In genomic region chr4:154480143-154480542, GRCm38 (mm10) we compare ENCODE assay signal across 12 mouse cellular contexts.
A peak's percentile ranks its signal among the peaks of the same experiment; 100 is the strongest.
DNase-seq lines count a peak whose midpoint lies in the region; ATAC-seq and TF ChIP-seq lines count a peak whose summit lies in the region.
"Had no signal": no experiment of that assay in that cellular context is flagged by ENCODE, and none has a peak within 500 bp of the region (broad histone marks: within the 10 kb centered on the region; RNA-seq: fewer than 3 reads in every experiment).

No protein-coding gene starts in this region.

- H3K4me3 ChIP-seq in heart, embryonic 14.5 days (ENCODE audit: control insufficient read depth in 1 of 2, insufficient read depth in 1 of 2, low read depth in 1 of 2, low read length in 2 of 2), result no peak overlapping the region
- no peak overlapping the region for H3K4me3 ChIP-seq in heart, adult 2 months
- H3K4me3 ChIP-seq: liver, embryonic 12.5 days had no signal

- peak overlapping the region; percentile 26 to 35 for H3K27ac ChIP-seq in heart, embryonic 14.5 days (replicated peaks in 1 of 2; ENCODE audit: control insufficient read depth in 1 of 2, insufficient read depth in 1 of 2, low read depth in 2 of 2, low read length in 2 of 2)
- no peak overlapping the region for H3K27ac ChIP-seq in heart, adult 2 months
- H3K27ac ChIP-seq: liver, embryonic 12.5 days had no signal

- 0 out of 2 replicates have a peak, but pooled peaks cover 5% of the 10 kb centered on the region for H3K27me3 ChIP-seq in heart, embryonic 14.5 days (ENCODE audit: control insufficient read depth, insufficient read depth, low read length)
- H3K27me3 ChIP-seq in heart, adult 2 months (ENCODE audit: control insufficient read depth, insufficient read depth, low read length), result no peaks in the 10 kb centered on the region

- TF ChIP-seq CTCF in heart, adult 2 months (IDR thresholded peaks at IDR 0.05), result no peak

- no peak for DNase-seq in heart, adult 2 months
- DNase-seq in ovary, postnatal 36 days (ENCODE audit: low spot score), result peak; percentile 15
- DNase-seq in ovary, adult 18-20 months (ENCODE audit: low spot score), result no peak
- peak; percentile 53 to 70 for DNase-seq in kidney, postnatal 4 days
- no peak for DNase-seq in adrenal gland, adult 8-10 months
- DNase-seq in urinary bladder, postnatal 25 days (ENCODE audit: low spot score), result no peak
- DNase-seq: cerebellum, adult 18-20 months; thymus, postnatal 14 days had no signal

- no peaks in the 10 kb centered on the region for H3K9me3 ChIP-seq in heart, embryonic 14.5 days (ENCODE audit: control insufficient read depth, low read length)
- H3K9me3 ChIP-seq: liver, embryonic 12.5 days had no signal

- H3K4me2 ChIP-seq in heart, embryonic 14.5 days (ENCODE audit: low read length), result no peak overlapping the region
- H3K4me2 ChIP-seq: liver, embryonic 12.5 days had no signal

- peaks cover 41 to 52% of the 10 kb centered on the region in 2 experiments for H3K4me1 ChIP-seq in heart, embryonic 14.5 days (ENCODE audit: control insufficient read depth in 2 of 2, insufficient read depth in 2 of 2, low read length in 2 of 2)
- peaks cover 5% of the 10 kb centered on the region for H3K4me1 ChIP-seq in heart, adult 2 months (ENCODE audit: control insufficient read depth, insufficient read depth, low read length)
- H3K4me1 ChIP-seq: liver, embryonic 12.5 days had no signal

- 47% methylated on average over 15 of the region's 15 CpGs for WGBS in heart, embryonic 14.5 days
- WGBS in heart, adult 2 months, result 52% methylated on average over 15 of the region's 15 CpGs

- H3K36me3 ChIP-seq in heart, embryonic 14.5 days (ENCODE audit: control insufficient read depth, insufficient read depth, low read length), result peaks cover 6% of the 10 kb centered on the region
- H3K36me3 ChIP-seq in heart, adult 2 months (ENCODE audit: control insufficient read depth, insufficient read depth, low read length), result no peaks in the 10 kb centered on the region
- H3K36me3 ChIP-seq: liver, embryonic 12.5 days had no signal

- ATAC-seq in heart, embryonic 14.5 days (ENCODE audit: insufficient number of reproducible peaks, insufficient read depth, low FRiP score, low read depth), result no peak
- ATAC-seq in granulocyte monocyte progenitor cell, adult 5-6 weeks (replicated peaks; ENCODE audit: poor library complexity, severe bottlenecking), result no peak
- ATAC-seq: activated CD4-positive, CD25-positive, alpha-beta regulatory T cell, adult 4 months; liver, embryonic 12.5 days had no signal

- TF ChIP-seq EP300 in heart, adult 2 months (IDR thresholded peaks at IDR 0.05; ENCODE audit: insufficient read depth, low read depth, low read length), result no peak

- H3K9ac ChIP-seq in heart, embryonic 14.5 days (ENCODE audit: low read length), result peak overlapping the region; percentile 39; the same call in 1 of the 2 replicates
- no peak overlapping the region for H3K9ac ChIP-seq in heart, adult 2 months (ENCODE audit: low read depth, low read length)
- H3K9ac ChIP-seq: liver, embryonic 12.5 days had no signal

- intact Hi-C loops in heart, adult 2 months (cut with DNase I), result no loop called here

- TF ChIP-seq POLR2A in heart, adult 2 months (IDR thresholded peaks at IDR 0.05; ENCODE audit: insufficient read depth, low read depth, low read length), result no peak

- no peaks in the 10 kb centered on the region for H3K79me2 ChIP-seq in heart, adult 2 months (replicated peaks; ENCODE audit: control insufficient read depth, insufficient read depth, low read length)

Comparison
In these comparisons a context has a peak if more than half of its experiments do, and no peak if none do; other contexts are left out.
1. DNase-seq: peak in ovary, postnatal 36 days (single experiment) and kidney, postnatal 4 days (2 of 2); none in heart, adult 2 months (0 of 2), ovary, adult 18-20 months (single experiment), adrenal gland, adult 8-10 months (single experiment) and urinary bladder, postnatal 25 days (single experiment).